Mouse (Mus musculus) CD4-positive naive resting alpha-beta T cell, adult 76 days (primary cell): ENCODE measurements around the gene Rgl2. TPM values are rescaled to one million over a fixed set of nuclear protein-coding genes. Genes with fewer than 3 reads are reported as not detected.

ENCODE experiments used
- total RNA-seq: library from RNA; stranded (reverse); gene quantifications from one replicate; pipeline ENCODE4 v1.2.4, GENCODE M21; 2023

The Rgl2 gene
- 151 TPM for total RNA-seq

DNA sequence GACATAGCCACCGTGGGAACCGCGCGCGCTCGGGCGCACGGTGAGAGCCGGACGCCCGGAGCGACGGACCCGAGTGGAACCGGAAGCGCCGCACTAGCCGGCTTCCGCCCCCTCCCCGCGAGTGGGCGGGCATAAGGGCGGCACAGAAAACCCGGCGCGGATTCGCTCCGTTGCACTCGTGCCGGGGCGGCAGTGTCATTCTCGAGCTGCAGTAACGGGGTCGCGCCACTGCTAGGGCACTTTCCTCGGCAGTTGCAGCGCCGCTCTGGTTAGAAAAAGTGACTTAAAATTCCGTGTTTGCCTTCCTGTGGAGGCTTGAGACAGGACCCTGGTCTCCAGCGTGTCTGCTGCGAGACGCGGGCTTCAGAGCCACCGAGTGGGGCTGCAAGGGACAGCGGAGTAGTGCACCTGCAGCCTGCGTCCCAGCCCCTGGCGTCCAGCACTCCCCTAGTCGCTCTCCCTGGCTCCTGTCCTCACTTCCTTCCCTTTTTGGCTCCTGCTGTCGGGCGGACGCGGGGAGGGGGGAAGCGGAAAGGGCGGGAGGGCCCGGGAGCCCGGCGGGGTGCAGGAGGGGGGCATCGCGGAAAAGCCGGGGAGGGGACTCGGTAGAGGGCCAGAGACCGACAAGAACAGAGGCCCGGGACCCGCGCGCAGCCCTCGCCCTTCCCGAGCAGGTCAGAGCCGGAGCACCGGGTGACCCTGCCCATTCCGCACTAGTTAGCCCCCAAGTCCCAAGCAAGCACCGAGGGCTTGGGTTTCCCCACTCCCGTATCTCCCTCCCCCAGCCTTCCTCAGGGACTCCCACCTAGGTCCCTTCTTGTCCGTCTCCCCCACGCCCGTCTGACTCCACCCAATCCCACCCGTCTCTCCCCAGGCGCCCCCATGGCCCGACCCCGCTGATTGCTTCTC is at the start of gene Rgl2:
Gene Rgl2, plus strand, starts transcription at position 173 of the 909 bp plus-strand sequence.

DNA sequence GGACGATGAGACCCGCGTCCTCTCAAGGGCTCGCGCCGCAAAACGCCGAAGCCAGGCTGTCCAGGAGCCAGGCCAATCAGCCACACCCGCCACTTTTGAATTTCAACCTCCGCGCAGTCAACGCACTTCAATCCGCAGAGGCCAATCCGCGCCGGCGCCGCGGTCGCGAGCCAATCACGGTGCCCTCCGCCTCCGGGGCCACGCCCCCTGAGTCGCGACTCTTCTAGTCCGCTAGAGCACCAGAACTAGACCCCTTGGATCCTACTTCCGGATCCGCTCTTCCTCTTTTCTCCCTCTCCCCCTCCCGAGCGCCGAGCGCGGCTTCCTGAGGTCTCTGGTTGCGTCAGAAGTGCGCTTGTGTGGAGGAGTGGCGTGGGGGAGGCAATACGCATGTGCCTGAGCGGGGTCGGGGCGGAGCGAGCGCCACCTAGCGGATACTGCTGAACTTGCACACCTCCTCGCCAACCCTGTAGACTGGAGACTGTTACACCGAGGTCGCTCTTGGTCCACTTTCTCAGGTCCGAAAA is 38.7 kb upstream of the Rgl2 start, which contains the start of gene Kifc1:
Gene Kifc1, minus strand, starts transcription at position 129 of the 527 bp plus-strand sequence.

DNA sequence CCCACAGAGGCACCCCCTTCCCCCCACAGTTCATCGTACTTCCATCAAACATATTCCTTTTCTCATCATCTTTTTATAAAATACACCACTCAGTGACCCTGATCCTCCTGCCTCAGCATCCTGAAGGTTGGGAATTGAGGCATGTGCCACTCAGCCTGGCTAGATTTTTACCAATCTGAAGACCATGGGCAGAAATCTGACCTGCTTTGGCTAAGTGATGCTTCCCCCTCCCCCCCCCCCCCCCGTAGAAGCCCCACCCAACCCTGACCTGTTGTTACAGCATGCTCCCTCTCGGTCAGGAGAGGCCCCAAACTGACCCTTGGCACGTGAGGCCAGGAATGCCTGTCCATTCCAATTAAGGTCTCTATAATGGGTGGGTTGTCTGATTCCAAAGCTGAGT is 24.5 kb upstream of the Rgl2 start, which contains the start of gene Platr17:
Gene Platr17, plus strand, starts transcription at position 301 of the 400 bp plus-strand sequence.

DNA sequence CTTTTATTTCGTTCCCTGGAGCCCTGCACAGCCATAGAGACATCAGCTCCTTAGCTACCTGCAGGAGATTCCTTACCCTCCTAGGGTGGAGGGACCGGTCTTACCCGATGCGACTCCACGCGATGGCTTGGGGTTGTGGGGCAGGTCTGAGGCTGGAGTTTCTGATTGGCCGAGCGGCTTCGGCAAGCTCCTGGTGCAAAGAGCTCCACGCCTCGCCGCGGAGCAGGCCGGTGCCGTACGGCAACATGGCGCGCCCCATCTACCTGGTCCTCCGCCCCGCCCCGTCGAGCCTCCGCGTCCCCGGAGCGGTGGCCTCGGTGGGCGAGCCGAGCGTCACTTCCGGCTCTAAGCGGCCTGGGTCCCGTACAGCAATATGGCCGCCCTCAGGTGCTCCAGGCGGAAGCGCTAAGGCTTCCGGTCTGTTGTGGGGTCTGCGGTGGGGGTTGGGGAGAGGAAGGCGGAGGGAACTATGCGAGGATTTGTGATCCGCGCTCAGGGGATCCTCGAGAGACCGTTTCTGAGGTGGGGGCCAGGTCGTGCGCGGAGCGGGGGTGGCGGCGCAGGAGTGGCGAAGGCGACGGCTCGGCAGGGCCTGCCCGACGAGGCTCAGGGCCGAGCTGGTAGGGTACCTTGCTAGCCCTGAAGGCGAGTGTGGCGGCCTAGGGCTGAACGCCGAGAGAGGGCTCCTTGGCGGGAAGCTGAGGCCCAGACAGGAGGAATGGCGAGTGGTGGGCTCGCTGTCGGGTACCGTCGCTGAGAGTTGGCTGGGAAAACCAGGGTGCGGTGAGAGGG is 20.1 kb upstream of the Rgl2 start, which contains the start of gene Daxx:
Gene Daxx, plus strand, starts transcription at position 338 of the 792 bp plus-strand sequence.

DNA sequence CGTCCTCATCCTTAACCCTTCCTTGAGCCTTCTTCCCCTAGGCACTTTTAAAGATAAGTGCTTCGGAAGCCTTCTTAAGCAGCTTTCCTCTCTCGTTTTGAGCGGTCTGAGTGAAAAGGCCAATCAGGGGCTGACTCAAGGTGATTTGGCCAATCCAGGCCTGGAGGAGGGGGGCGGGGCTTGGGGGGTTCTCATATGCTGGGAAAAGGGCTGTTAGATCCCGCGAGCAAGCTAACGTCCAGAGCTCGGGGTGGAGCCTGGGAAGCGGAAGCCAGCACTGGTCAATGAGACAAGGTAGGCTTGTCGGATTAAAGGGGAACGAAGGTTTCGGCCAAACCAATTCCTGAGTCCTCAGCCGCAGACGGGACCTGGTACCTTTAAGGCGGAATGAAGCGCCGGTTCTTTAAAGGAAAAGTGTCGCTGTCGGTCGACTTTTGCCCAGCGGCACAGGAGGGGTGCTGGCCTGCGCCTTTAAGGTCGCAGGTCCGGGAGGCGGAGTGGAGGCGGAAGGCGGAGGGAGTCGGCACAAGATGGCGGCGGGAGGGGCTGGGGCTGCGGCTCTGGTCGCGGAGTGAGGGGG is 13.6 kb upstream of the Rgl2 start, which contains the start of the genes Tapbp and Zbtb22:
Gene Tapbp, plus strand, starts transcription at position 229 of the 580 bp plus-strand sequence.
Gene Zbtb22, plus strand, starts transcription at position 234 of the 580 bp plus-strand sequence.

DNA sequence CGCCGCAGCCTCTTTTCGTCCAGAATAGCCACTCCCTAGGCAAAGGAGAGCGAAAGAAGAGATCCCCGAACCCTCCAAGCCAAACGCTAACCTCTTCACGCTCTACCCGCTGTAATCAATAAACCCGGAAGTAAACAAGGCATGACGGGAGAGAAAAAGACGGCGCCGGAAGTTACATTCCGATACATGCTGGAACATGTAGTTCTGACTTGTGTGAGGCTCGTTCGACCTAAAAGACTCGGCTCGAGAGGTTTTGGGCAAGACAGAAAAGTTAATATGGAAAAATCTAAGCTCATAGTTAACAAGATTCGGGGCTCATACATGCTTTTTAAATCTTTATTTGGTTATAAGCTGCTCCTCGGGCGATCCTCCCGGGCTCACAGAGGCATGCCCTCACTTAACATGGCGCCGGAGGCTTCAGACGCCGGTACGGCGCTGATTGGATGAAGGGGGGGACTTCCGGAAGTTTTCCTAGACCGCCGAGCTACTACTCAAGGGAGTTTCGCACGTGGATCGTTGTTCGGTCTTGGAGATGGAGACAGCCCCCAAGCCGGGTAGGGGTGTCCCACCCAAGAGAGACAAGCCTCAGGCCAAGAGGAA is 11.0 kb downstream of the Rgl2 start, which contains the start of the genes Pfdn6 and Wdr46:
Gene Pfdn6, minus strand, starts transcription at position 138 of the 600 bp plus-strand sequence.
Gene Wdr46, plus strand, starts transcription at position 455 of the 600 bp plus-strand sequence.

DNA sequence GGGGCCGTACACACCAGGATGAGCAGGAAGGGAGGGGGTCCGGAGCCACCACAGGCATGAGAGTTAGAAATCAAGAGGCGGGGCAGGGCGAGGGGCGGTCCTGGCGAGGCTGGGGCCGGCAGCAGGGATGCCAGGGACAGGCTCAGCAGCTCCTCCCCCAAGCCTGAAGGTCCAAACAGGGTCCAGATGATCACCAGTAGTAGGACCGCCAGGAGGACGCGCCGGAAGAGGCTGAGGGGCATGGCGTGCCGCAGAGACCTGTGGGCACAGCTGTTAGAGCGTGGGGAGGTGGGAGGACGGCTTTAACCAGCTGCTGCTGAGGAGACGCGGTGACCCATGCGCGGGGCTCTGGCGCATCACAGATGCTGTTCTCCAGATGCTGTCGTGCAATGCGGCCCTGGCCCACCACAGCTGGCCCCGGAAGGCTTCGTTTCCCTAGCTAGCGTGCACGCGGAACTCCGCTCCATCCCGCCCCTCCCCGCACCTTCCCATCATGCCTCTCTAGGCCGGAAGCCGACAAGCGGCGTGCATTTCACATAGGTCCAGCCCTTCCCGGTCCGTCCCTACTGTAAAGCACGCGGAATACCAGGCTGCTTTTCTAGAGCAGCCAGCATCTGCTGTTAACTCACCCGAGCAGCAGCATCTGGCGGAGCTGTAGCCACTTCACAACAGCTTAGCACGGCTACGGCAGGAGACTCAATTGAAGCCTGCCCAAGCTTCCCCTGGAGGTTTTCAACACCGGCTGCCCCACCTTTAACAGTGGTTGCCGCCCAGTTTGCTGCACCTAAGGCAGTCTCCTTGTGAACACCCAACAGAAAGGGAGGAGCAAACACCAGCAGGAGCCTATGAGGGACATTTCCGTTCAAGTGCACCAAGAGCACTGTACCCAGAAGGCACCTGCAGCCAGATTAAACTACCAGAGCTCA is 21.9 kb downstream of the Rgl2 start, which contains the start of gene B3galt4:
Gene B3galt4, minus strand, starts transcription at position 468 of the 926 bp plus-strand sequence.

DNA sequence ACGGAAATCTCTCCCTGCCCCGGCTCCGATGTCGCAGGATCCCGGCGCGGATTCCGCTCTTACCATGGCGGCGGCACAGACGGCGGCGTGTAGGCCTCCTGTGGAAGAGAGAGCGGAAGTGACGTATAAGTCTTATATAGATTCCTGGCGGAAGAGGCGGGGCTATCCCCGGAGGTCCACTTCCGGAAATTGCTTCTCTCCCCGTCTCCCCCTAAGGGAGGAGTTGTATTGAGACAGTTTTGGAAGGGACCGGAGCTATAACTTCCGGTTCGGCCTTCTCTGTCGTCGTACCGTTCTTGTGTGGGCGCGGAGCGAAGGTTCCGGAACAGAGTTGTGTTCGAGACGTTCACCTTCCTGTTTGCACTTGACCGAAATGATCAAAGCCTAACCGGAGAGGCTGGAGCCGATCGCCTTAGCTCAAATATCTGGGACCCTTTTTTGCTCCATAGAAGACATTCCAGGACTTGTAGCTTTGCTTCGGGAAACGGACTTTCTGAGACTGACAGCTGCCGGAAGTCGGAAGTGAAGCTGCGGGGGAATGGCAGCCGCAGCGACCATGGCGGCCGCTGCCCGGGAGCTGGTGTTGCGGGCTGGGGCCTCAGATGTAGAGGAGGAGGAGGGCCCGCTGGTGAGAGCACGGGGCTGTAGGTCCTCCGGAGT is 26.3 kb downstream of the Rgl2 start, which contains the start of the genes Vps52 and Rps18:
Gene Vps52, plus strand, starts transcription at position 258 of the 660 bp plus-strand sequence.
Gene Rps18, minus strand, starts transcription at position 447 of the 660 bp plus-strand sequence.

Other genes starting within 250 kb of the Rgl2 start
- gene Hnrnpm, start 242.7 kb upstream of the Rgl2 start, total RNA-seq = 433 TPM
- 60.8 TPM for gene March2, start 210.9 kb upstream of the Rgl2 start, total RNA-seq
- gene Rab11b, start 169.0 kb upstream of the Rgl2 start, total RNA-seq = 239 TPM
- gene Angptl4, start 147.7 kb upstream of the Rgl2 start, total RNA-seq = 0.73 TPM
- 2.0 TPM for gene Kank3, start 119.0 kb upstream of the Rgl2 start, total RNA-seq
- 4,743 TPM for gene Rps28, start 105.0 kb upstream of the Rgl2 start, total RNA-seq
- 141 TPM for gene Ndufa7, start 105.0 kb upstream of the Rgl2 start, total RNA-seq
- 5.4 TPM for gene Cd320, start 86.5 kb upstream of the Rgl2 start, total RNA-seq
- gene Gm7029, start 55.7 kb upstream of the Rgl2 start, total RNA-seq = not detected
- 8.8 TPM for gene Kifc1, start 38.9 kb upstream of the Rgl2 start, total RNA-seq
- gene Platr17, start 24.4 kb upstream of the Rgl2 start, total RNA-seq = 0.76 TPM
- gene Daxx, start 20.1 kb upstream of the Rgl2 start, total RNA-seq = 59.3 TPM
- 295 TPM for gene Tapbp, start 13.6 kb upstream of the Rgl2 start, total RNA-seq
- 30.9 TPM for gene Zbtb22, start 13.6 kb upstream of the Rgl2 start, total RNA-seq
- gene Pfdn6, start 10.8 kb downstream of the Rgl2 start, total RNA-seq = 53.9 TPM
- gene Wdr46, start 11.1 kb downstream of the Rgl2 start, total RNA-seq = 50.8 TPM
- 12.2 TPM for gene B3galt4, start 21.9 kb downstream of the Rgl2 start, total RNA-seq
- gene Vps52, start 26.3 kb downstream of the Rgl2 start, total RNA-seq = 60.4 TPM
- 2,154 TPM for gene Rps18, start 26.5 kb downstream of the Rgl2 start, total RNA-seq
- 5,034 TPM for gene H2-K1, start 70.8 kb downstream of the Rgl2 start, total RNA-seq
- 33.7 TPM for gene Ring1, start 95.1 kb downstream of the Rgl2 start, total RNA-seq
- 127 TPM for gene H2-Ke6, start 98.5 kb downstream of the Rgl2 start, total RNA-seq
- 76.3 TPM for gene Slc39a7, start 102.1 kb downstream of the Rgl2 start, total RNA-seq
- 107 TPM for gene Rxrb, start 102.3 kb downstream of the Rgl2 start, total RNA-seq
- 34.2 TPM for gene Col11a2, start 109.9 kb downstream of the Rgl2 start, total RNA-seq
- 18.9 TPM for gene H2-Oa, start 162.8 kb downstream of the Rgl2 start, total RNA-seq
- 66.2 TPM for gene H2-DMa, start 190.0 kb downstream of the Rgl2 start, total RNA-seq
- 332 TPM for gene Brd2, start 193.1 kb downstream of the Rgl2 start, total RNA-seq
- 84.4 TPM for gene H2-DMb2, start 213.8 kb downstream of the Rgl2 start, total RNA-seq
- gene H2-DMb1, start 223.5 kb downstream of the Rgl2 start, total RNA-seq = 38.3 TPM